Mouse (Mus musculus) T-helper 1 cell (primary cell): ENCODE data around the gene Brd7.

Experiments
- in situ Hi-C: fragments of 300-600 bp; cut with MboI, MseI; formaldehyde crosslinking; loops from one replicate; pipeline ENCODE4 v1.15.1; 2025; ENCODE audit warnings: high pct_unique_total_duplicates

Gene Brd7

DNA sequence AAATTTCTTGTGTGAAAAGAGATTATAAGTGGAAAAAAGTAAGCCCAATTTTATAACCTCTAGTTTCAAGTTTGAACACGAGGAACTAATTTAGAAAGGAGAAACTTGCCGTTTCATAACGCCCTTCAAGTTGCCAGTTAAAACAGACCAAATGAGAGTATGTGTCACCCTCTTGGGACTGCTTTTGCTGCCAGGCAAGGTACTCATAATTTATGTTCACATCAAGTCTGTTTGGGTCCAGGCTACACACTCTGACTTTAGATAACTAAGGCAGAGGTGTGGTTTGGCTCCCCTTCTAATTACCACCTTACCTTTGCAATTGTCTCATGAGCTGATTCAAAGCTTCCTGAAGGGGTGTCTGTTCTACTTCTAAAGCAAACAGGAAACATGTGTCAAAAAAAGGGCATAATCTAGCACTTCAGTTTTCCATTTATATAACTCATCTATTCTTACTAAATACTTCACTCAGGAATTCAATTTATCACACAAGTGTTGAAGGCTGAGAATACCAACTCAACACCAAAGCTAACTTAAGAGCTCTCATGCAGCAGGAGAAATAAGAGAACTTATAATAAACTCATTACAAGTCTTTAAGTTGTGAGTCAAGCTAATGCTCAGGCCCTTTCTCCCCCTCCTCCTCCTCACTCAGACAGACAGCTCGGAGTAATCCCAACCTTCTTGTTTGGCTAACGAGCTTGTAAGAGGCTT, 4.6 kb downstream of the Brd7 start:
- in situ Hi-C loops: loop anchor here (5.0 kb wide), 1 partner anchor 85 kb away; the partner anchor contains the start of gene Adcy7

- in situ Hi-C loops: no loop called here
These were observed 12.9 kb downstream of the Brd7 start for GRCm38 (mm10) chr8:88349046-88349445.

DNA sequence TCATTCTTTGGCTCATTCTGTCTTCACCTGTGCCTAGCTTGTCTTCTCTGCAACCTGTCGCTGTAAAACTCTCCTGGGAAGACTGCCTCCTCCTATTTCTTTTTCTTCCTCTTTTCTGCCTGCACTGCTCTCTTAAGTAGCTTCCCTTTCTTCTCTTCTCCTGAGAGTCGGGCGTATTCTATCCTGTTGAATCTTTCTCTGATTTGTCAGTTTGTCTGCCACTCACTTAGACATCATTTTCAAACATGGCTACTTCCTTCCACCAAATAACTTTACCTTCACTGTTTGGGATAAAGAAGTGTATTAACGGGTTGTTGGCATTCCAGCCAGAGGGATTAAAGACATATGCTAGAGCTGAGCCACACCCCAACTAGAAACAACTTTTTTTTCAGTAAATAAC, 20.0 kb downstream of the Brd7 start:
- in situ Hi-C loops: no loop called here

GRCm38 (mm10) chr8:88339887-88340695, 21.9 kb downstream of the Brd7 start:
- in situ Hi-C loops: no loop called here

DNA sequence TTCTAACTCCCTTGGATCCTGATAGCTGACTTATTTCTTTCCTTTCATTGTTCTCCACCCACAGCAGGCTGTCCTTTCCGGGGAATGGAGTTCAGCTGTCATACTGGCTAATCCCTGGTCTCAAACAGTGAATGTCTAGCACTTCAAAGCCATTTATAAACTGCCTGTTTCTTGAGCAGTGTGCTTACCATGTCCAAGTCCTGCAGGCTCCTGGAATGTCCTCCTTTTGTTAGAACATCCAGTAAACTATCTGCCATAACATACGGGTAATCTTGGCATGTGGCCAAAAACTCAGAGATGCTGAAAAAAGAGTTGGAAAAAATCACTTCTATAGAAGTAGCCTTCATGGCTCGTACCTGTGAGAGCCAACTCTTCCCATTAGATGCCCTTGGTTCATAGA, 22.8 kb downstream of the Brd7 start:
- in situ Hi-C loops: no loop called here

- in situ Hi-C loops: no loop called here
These were observed 27.0 kb downstream of the Brd7 start for GRCm38 (mm10) chr8:88334975-88335374.

DNA sequence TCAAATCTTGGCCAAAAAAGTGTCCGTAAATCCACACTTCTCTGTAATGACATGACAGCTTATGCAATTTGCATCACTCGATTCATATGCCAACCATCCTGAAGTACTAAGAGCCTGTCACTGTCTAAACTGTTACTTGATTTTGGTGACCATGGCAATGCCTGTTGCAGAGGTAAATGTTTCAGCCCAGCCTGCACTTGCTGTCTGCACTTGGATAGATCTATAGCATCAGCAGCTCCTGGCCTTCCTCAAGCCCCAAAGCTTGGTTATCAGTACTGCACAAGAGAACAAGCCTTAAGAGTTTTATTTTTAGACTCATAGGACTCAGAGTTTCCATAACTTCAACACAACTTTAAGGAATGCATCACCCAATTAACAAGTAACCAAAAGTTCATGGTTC, 27.6 kb downstream of the Brd7 start:
- in situ Hi-C loops: no loop called here

DNA sequence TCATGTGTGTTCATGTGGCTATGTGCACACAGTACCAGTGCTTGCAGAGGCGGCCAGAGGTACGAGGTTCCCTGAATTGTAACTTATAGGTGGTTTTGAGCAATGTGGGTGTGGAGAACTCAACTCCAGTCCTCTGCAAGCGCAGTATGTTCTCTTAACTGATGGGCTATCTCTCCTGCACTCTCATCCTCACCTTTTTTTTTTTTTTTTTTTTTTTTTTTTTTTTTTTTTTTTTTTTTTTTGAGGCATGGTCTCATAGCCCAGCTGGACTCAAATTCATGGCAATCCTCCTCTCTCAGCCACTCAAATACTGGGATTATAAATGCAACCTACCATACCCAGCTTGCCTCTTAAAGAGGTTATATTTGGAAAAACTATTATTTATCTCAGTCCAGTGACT, 31.2 kb downstream of the Brd7 start:
- in situ Hi-C loops: no loop called here

DNA sequence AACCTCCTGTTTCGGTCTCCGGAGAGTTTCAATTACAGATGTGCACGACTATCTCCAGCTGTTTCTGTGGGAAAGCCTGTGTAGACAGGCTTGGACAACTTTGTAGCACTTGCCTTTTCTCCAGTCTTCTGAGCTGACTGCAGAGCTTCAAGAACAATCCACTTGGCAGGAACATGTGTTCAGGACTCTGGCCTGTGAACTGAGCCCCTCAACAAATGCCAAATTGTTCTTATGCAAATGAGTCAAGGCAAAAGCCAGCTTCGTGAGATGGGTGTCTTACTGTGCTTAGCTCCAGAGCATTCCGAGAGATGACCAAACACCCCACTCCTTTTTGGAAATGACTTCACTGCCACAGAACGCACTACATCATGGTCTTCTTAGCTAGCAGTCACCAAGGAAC, 33.3 kb downstream of the Brd7 start:
- in situ Hi-C loops: no loop called here

DNA sequence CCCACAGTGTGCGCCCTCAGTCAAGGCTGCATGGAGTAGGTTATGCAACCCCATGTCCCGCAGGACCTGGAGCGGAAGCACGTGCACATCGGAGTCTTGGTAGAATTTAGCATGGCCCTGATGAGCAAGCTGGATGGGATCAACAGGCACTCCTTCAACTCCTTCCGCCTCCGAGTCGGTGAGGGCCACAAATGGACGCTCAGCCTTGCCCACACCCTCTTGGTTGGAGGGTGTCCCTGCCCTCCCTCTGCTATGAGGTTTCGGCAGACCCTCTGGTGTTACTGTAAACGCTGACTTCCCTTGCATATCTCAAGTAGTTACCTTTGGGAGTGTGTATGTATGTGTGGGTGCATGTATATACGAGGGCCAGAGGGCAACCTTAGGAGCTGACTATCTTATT, 35.7 kb downstream of the Brd7 start:
- in situ Hi-C loops: no loop called here

DNA sequence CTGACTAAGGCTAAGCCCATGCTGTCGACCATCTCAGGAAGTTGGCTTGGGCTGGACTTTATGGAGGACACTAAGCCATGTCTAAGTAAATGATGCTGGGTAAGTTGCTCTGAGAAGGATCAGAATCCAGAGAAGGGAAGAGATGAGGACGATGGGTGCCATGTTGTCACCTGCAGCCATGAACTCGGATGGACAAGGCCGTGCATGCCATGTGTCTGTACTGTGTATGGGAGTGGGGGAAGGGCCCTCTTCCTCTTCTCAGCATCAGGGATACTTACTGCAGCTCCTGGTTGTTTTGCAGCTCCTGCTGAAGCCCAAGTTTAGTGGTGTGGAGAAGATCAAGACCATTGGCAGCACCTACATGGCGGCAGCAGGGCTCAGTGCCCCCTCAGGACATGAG, 36.2 kb downstream of the Brd7 start:
- in situ Hi-C loops: no loop called here

DNA sequence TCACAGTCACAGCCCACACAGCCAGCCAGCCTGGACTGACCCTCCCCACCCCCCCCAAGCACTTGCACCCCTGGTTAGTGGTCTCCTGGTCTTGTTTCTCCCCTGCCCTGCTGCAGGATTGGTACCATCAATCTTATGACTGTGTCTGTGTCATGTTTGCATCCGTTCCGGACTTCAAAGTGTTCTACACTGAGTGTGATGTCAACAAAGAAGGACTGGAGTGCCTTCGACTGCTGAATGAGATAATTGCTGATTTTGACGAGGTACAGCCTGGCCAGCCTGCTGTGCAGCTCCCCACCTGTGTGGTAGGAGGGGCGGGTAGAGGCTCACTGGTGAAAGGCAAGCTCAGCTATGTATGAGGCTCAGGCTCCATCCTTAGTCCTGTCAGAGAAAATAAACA, 36.7 kb downstream of the Brd7 start:
- in situ Hi-C loops: no loop called here

DNA sequence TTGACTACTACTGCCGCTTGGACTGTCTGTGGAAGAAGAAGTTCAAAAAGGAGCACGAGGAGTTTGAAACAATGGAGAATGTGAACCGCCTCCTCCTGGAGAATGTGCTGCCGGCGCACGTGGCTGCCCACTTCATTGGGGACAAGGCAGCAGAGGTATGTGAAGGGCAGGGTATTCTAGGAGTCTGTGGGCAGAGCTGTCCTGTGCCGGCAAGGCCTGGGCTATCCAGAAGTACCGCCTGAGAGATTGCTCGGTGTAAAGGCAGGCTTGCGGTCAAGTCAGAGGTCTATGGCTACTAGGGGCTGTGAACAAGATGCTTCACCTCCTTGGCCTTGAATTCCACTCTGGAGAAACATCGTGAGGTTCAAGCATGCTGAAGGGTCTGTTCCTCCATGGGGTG, 37.2 kb downstream of the Brd7 start:
- in situ Hi-C loops: no loop called here

DNA sequence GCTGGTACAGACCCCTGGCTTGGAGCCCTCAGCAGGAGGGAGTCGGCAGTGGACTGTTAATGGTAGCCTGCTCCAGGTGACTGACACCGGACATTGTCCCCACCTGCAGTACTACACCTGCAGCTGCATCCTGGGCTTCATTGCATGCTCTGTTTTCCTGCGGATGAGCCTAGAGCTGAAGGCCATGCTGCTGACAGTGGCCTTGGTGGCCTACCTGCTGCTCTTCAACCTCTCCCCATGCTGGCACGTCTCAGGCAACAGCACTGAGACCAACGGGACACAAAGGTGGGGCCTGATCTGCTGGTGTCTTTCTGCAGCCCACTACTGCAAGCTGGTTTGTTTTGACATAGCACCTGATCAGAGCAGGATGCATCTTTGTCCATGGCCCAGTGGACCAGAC, 38.5 kb downstream of the Brd7 start:
- in situ Hi-C loops: no loop called here

DNA sequence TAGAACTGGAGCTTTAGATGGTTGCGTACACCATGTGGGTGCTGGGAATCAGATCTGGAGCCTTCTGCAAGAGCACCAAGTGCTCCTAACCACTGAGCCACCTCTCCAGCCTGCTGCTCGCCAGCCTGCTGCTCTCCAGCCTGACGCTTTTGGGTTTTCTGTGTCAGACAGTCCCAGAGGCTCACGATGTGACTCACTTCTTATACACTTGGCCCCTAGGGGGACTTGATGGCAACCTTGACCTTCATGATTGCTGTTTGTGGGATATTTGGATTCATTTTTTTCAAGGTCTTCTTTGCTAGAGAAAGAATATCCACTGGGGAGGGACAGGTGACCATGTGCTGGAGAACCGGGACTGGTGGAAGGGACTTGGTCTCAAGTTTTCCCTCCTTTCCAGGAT, 40.6 kb downstream of the Brd7 start:
- in situ Hi-C loops: no loop called here

DNA sequence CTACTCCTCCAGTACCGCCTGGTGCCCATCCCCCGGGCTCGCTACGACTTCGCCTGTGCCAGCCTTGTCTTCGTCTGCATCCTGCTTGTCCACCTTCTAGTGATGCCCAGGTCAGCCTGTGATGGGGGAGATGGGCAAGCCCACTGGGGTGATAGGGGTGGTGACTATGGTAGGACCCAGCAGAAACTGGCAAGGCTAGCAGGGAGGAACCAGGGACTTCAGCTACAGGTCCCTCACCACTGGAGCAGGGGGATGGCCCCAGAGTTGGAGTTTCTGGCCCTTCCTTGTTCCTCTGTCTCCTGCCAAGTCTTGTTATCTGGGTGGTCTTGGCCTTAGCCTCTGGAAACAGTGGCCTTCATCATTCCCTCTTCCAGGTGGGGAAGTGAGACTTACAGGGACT, 41.9 kb downstream of the Brd7 start:
- in situ Hi-C loops: no loop called here

- in situ Hi-C loops: loop anchor here (5.0 kb wide), 1 partner anchor 34 kb away; no protein-coding TSS in a partner anchor
These were observed 43.8 kb downstream of the Brd7 start for GRCm38 (mm10) chr8:88318151-88318550.

DNA sequence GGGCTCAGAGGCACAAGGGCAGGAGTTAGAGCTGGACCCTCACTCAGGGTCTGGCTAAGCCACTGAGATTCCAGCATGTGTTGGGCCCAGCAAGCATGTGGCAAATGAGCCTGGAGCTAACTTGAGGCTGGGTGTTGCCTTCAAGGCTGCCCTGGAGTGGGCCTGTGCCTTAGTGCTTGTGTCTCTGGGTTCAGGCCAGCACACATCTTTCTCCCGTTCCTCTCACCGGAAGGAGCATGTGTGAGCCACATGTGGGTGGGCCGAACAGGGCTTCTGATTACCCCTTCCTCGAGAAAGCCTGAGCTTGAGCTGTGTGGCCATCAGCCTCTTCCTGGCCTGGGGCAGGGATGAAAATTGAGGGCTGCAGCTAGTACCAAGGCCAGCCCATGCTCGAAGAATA, 44.7 kb downstream of the Brd7 start:
- in situ Hi-C loops: loop anchor here (5.0 kb wide), 1 partner anchor 35 kb away; no protein-coding TSS in a partner anchor

- in situ Hi-C loops: loop anchor here (5.0 kb wide), 1 partner anchor 36 kb away; no protein-coding TSS in a partner anchor
These were observed 45.7 kb downstream of the Brd7 start for GRCm38 (mm10) chr8:88316139-88316931.

DNA sequence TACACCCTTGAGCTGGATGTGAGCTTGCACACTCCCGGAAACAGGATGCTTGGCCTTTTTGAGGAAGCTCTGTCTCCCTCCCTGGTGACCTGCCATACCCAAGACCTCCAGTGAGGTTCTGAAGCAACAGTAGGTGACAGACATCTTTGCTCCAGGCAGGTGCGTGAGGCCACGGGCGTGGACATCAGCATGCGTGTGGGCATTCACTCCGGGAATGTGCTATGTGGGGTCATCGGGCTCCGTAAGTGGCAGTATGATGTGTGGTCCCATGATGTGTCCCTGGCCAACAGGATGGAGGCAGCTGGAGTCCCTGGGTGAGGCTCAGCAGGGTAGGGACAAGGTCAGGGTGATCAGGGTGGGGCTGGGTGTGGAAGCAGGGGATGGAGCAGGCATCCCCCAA, 46.7 kb downstream of the Brd7 start:
- in situ Hi-C loops: loop anchor here (5.0 kb wide), 1 partner anchor 37 kb away; no protein-coding TSS in a partner anchor

DNA sequence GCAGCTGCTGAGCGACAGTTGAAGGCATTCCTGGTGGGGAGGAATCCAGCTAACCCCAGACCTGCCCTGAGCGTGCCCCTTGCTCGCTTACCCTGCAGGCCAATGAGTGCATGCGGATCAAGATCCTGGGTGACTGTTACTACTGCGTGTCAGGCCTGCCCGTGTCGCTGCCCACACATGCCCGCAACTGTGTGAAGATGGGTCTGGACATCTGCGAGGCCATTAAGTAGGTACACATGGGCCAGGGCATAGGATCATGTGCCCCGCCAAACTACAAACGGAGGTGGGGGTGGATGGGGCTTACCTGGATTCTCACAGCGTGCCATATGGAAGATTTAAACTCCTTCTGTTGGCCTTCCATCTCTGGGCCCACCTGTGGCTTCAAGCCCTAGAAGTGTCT, 48.0 kb downstream of the Brd7 start:
- in situ Hi-C loops: no loop called here

DNA sequence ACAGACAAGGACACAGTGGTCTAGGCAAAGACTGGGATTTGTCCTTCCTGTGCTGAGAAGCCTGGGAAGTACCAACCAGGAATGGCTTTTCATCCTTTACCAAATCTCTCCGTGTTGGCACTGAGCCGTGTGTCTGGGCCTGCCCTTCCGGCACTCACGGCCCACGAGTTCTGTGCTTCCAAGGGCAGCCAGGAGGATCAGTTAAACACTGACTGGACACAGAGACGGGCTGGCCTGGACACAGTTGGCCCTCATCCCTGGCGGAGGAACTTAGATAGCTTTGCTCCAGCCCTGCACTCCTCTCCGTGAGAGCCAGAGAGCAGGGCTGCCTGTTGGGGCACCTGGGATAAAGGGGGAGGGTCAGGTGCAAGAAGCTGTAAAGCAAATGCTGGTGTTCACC, 49.0 kb downstream of the Brd7 start:
- in situ Hi-C loops: no loop called here
